Mouse (Mus musculus) Muller cell, postnatal 12 days (primary cell): ENCODE measurements at regions not wholly inside any gene's neighbourhood (a gene's known extent, or its start where the extent isn't known, plus 50 kb on each side); places are given as distances from the start of the nearest gene placed in this dataset.

Experiments
- DNase-seq: peaks from one replicate; pipeline ENCODE4 v3.0.0-alpha.2; 2015; ENCODE audit errors: inconsistent ontology term

GRCm38 (mm10) chr3:40070137-40070667 is 460.9 kb upstream of the Intu start:
- peak; percentile 94 for DNase-seq

GRCm38 (mm10) chr3:40076824-40077223 is 454.3 kb upstream of the Intu start:
- DNase-seq: no peak

GRCm38 (mm10) chr3:40085116-40085515 is 446.0 kb upstream of the Intu start:
- no peak for DNase-seq

- DNase-seq: peak; percentile 36
Observed at GRCm38 (mm10) chr3:40091773-40092343, 439.2 kb upstream of the Intu start.

DNA sequence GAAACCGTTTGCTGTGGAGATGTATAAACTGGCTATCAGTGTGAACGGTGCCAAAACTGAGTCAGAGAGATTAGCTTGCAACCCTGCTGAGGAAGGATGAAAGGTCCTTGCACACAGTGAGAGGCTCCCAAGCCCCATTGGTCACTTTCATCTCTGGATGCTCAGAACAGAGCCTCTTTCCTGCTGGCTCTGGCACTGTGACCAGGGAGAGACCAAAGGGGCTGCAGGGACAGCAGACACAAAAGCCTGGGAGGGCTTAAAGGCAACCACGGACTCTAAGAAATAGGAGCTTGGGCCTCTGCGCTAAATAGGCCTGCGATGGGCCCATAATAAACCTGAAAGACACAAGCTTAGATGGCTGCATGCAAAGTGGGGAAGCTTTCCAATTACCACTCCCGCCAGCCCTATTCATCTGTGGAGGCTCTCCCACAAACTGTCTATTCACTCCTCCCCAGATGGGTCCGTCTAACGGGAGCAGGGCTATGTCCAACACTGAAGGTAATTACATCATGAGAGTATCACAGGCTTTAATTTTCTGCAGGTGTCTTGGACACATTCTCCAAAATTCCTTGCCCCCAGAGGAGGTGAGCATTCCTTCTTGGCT is 438.2 kb upstream of the Intu start:
- DNase-seq: peak; percentile 29

GRCm38 (mm10) chr3:40094040-40094439 is 437.0 kb upstream of the Intu start:
- DNase-seq: no peak

GRCm38 (mm10) chr3:40094701-40095100 is 436.4 kb upstream of the Intu start:
- DNase-seq: no peak

DNA sequence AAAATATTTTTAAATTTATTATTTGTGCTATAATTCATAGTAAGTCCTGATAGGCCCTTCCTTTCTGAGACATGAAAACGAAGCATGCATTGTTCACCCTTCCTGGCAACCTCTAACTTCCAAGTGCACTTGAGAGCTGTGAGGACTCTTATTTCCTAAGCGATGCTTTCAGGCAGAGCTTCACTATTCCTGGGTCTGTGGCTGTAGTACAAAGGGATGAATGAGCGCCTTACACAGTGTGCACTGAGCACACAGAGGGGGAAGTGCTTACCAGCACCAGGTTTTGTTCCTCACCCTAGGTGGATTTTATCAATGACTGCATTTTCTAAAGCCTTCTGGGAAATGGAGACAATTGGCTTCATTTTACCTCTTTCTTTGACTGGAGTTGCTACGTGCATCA is 428.4 kb upstream of the Intu start:
- no peak for DNase-seq

DNA sequence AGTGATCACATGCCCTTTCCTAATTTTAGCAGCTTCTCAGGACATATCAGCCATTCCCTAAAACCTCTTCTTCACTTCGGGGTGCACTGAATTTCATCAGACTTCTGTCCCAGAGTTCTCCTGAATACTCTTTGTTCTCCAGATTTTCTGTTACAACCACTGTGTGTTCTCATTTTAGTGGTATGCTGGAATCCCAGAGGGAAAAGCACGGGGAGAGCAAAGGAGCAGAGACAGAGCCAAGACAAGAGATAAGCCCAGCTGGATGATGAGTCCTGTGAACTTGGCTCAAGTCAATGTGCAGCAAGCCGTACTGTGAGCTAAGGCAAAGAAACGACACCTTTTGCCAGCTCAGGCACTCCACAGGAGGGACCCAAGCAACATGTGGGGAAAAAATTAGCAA is 416.3 kb upstream of the Intu start:
- peak; percentile 21 for DNase-seq

DNA sequence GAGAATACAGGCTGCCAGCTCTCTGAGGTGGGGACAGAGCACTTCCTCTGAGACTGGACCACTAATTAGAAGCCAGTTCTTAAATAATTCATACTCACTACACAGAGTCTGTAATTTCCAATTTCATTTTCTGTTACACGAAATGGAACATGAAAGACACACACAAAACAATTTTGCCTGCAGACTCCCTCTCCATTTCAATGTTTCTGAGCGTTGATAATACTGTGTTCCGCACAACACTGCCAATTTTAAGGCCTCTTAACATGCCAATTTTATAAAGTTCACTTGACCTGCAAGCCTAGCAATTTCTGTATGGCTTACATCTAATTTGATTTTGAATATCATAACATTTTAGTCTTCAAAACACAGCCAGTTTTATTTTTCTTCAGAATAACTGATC is 412.5 kb upstream of the Intu start:
- DNase-seq: no peak

DNA sequence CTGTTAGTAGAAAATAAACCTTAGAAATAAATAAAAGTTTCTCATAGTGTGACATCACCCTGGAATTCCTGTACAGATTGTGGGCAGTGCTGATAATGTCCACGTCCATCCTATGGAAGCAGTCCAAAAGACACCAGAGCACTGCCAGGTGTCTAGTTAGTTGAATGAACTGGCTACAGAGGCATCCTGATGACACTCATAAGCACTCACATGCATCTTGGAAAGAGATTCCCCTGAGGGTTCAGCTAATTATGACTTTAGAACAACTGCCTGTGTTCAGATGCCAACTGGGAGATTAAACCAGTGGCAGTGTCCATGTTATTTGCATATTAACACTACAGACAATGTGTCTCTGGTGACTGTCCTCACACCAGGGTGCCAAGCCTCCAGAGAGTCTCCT is 411.6 kb upstream of the Intu start:
- DNase-seq: peak; percentile 12

DNA sequence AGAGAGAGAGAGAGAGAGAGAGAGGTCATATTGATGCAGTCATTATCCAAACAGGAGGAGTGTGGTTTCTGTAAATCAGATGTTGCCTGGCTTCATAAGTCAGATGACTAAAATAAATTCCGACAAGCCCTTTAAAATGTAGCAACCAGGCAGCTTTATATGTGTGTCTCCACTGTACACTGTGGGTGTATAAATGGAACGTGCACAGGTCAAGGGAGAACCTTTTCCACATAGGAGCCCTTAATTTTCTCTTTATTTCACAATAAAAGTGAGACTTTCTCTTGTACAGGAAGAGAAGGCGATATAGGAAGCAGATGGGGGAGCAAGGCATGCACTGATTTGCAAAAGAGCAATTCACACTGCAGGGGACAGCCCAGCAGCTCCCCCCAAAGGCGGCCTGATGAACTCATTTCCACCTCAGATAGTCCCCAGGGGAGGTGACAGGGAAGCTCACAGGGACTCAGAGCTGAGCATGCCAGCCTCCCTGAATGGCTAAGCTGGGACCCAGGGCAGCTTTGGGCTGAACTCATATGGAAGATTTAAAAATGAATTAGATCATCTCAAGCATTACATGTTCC is 410.7 kb upstream of the Intu start:
- peak; percentile 14 for DNase-seq

DNA sequence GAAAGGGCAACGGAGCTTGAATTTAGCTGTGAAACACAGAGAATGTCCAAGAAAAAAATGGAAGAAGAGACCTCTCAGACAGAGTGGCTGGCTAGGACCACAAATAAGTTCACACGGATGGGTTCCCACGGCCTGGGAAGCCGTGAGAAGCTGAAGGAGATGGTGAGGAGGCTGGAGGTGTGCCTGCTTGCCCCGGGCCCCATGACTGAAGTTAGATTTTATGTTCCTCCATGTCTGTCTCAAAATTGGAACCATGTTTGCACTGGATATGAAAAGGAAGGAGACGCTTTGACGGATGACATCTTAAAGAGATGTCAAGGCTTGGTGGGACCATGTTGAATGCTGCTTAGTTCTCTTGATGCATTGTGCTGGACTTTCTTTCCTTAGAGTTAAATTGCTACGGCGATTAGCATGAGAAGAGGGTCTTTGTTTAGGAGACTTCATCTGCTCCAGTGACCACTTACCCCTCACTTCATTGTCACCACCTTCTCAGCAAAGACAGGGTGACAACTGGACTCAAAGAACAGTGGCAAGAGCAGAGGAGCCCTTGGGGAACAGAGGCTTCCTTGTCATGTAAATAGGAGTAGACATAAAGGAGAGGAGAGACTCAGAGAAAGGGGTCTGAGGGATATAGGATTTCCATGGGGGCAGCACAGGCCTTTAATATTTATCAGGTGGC is 407.4 kb upstream of the Intu start:
- DNase-seq: no peak

DNA sequence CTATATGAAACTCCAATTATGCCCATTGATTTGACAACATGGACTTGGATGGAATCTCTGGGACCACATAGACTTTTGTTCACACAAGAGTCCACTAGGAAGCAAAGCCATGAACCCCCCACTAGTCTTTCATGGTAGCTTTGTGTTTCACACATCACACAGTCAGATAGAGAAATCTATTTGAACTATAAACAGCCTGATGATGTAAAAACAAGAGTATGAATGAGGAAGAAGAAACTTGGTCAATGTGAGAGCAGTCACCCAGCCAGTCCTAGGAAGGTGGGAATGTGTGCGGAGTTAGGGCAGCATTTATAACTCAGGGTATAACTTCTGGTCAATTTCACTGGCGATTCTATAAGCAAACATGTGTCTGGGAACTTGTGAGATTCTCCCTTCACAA is 404.2 kb upstream of the Intu start:
- no peak for DNase-seq

GRCm38 (mm10) chr3:40130858-40131584 is 400.1 kb upstream of the Intu start:
- DNase-seq: no peak

GRCm38 (mm10) chr3:40138671-40139070 is 392.4 kb upstream of the Intu start:
- no peak for DNase-seq

DNA sequence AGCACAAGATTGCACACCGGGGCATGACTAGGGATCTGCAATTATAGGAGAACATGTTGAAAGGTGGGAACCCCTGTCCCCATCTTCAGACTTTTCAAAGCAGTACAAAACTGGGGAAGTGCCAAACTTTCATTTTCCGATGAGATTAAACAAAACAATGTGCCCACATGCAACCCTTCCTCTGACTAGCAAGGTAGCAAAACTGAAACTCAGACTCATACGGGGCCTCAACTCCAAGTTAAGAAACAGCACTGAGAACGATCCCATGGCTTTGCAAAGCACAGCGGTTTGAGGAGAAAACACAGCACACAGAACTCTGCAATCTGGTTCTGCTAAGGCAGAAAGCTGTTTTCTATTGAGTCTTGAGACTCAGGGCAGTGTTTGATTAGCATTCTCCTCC is 388.9 kb upstream of the Intu start:
- no peak for DNase-seq

- DNase-seq: no peak
Observed at GRCm38 (mm10) chr3:40158631-40159030, 372.5 kb upstream of the Intu start.

DNA sequence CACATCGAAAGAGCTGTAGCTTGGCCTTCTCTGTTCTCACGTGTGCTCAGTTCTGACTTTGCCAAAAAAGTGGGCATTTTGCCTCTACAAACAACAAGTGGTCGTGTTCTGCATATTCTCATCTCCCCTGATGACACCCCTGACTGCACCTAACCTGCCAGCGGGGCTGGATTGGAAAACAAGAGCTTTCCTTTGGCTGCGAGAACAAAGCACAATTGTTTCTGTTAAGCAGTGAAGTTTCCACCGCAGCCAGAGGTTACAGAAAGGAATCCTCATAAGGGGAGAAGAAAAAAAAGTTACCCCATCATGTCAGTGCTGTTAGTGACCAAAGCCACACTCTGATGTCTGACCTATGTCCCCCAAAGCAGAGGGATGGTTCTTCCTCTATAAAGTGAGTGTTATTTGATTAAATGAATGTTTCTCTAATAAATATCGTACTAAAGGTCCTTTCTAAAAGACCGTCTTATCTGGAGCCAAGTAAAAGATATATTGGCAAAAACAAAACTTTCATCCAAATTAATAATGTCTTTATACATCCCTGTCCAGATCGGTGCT is 371.4 kb upstream of the Intu start:
- DNase-seq: no peak

DNA sequence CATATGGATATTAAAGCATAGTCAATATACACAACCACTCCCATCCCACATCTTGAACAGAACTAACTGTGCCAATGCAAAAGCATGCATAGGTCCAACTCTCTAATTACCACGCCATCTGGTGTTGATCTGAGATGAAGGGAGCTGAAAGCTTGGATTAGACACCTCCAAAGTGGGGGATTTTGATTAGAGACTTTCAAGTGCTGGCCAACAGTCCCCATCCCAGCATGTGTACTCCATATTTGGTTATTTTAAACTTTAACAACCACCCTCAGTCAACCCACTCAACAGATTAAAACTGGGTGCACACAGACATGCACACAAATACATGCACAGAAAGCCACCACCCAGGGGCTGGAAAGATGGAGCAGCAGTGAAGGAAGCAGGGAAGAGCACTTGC is 366.9 kb upstream of the Intu start:
- no peak for DNase-seq

DNA sequence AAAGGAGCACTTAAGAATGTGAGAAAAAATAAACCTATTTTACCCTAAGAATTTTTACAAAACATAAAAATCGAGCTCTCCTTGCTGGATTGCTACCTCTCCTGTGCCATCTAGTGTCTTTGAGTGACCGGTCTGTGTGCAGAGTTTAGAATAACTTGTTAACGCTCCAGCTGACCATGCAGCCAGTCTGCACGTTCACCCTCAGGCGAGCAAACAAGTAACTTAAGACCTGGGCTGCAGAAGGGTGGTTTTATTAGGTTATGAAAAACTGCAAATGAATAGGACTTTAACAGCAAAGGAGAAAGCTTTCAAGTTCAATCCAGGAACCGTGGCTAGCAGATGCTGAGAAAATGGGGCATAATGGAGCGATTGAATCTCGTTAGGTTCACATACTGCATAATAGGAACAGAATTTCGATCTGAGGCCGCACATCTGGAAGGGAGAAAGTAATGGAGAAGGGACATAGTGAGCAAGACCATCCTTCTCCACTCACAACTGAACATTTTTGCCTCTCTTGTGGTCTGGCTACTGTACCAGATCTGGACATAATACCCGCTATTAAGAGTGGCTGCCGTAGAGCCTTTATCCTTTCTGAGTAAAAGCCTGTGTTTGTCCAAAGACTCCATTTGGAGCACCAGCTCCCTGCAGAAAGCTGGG is 363.0 kb upstream of the Intu start:
- no peak for DNase-seq
